Mouse (Mus musculus): Measurements from ENCODE around the gene Ap2a2. TPM values are rescaled to one million over a fixed set of nuclear protein-coding genes. Genes with fewer than 3 reads are reported as not detected.

The Ap2a2 gene
- 91.6 and 92.0 TPM in 2 replicates for polyA plus RNA-seq (2016; fragmentation: Nextera tagmentation; extraction: Ambion mirVana)

DNA sequence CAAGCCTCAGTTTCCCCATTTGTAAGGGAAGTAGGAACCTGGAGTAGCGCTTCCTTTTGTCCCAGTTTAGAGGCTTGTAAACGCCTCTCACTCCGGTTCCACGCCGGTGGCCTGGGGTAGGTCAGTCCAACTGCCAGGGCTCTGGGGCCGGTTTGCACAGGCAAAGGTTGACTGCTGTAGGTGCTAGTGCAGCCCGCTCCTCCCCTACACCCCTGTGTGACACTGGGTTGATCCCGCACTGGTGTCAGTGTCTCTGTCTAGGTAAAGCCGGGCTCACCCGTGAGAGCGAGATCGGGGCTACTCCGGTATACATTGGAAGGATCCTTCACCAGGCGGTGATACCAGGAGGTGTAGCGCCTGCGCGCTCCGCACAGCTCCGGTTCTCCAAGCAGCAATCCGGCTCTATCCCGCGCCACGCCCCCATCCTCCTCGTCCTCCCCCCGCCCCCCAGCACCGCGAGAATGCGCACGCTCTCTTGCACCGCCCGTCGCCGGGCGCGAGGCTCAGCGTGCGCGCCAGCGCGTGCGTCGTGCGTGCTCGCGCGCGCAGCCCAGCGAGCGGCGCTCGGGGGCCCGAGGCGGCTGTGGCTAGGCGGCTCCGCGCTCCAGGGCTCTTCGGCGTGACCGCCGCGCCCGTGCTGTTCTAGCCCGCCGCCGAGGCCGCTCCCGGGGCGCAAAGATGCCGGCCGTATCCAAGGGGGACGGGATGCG, at the start of gene Ap2a2:
Ap2a2 (plus strand) TSS at position 492 of the 710 bp plus-strand sequence.
- H3K4me1 ChIP-seq = peaks cover 91% of the 10 kb centered on the region
- peak; percentile 86 for ATAC-seq

DNA sequence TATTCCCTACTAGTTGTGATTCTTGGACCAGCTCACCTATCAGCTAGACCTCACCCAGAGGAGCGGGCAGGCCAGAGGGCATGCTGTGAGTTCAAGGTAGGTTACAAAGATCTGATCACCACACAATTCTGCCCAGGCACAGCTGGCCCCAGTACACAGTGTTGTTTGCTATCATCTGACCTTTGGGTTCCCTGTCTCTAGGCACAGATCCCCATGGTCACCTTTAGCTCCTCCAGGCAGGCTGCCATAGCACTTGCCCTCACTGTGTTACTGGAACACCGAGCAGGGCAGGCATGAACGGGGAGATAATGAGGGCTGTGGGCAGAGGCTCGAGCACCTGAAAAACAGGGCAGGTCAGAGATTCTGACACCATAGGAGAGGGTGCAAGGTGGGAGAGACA, 44.3 kb upstream of the Ap2a2 start:
- no peak overlapping the region for H3K4me2 ChIP-seq
- no peak overlapping the region for H3K9ac ChIP-seq
- WGBS (ENCODE audit: insufficient replicate concordance) = 66% methylated on average over 4 of the region's 4 CpGs
- no peak overlapping the region for H3K4me3 ChIP-seq
- peaks cover 97% of the 10 kb centered on the region for H3K36me3 ChIP-seq
- H3K9me3 ChIP-seq (replicated peaks) = no peaks in the 10 kb centered on the region
- H3K4me1 ChIP-seq = peaks cover 34% of the 10 kb centered on the region
- H3K27me3 ChIP-seq (replicated peaks) = no peaks in the 10 kb centered on the region
- H3K27ac ChIP-seq = peak overlapping the region; percentile 34; the same call in 1 of the 2 replicates
- peak; percentile 48 for ATAC-seq

More for the DNA sequence above, at the start of gene Ap2a2:
- no peaks in the 10 kb centered on the region for H3K27me3 ChIP-seq (replicated peaks)
- peaks cover 25% of the 10 kb centered on the region for H3K36me3 ChIP-seq
- H3K4me2 ChIP-seq = peak within 1 kb of the TSS; percentile 90
- no peaks in the 10 kb centered on the region for H3K9me3 ChIP-seq (replicated peaks)
- peak within 1 kb of the TSS; percentile 98 for H3K27ac ChIP-seq
- under 1% methylated on average over 72 of the region's 72 CpGs for WGBS (ENCODE audit: insufficient replicate concordance)
- H3K9ac ChIP-seq = peak within 1 kb of the TSS; percentile 99
- H3K4me3 ChIP-seq = peak within 1 kb of the TSS; percentile 99

DNA sequence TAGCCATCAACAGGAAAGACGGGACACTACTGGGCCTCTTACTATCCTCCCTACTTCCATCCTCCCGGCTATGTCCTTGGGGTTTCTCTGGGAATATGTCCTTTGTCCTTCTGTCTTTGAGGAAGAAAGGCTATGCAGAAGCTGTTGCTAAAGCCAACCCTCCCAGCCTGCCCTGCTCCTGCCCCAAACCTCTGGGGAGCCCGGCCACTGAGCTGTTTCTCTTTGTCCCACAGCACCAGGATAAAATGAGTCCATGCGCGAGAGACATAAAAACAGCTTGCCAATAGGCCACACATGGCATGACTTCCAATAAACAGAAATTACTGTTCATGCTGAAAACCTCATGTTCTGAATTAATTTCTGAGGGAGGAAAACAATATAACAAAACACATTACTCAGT, 43.7 kb upstream of the Ap2a2 start:
- Histone ChIP-seq H3K4me2 (no peak overlapping the region; the same call in 1 of the 2 replicates), H3K4me1 (peaks cover 34% of the 10 kb centered on the region), H3K9me3 (replicated peaks) (no peaks in the 10 kb centered on the region), H3K27ac (peak overlapping the region; percentile 42), H3K4me3 (no peak overlapping the region), H3K9ac (peak overlapping the region; percentile 24), H3K27me3 (replicated peaks) (no peaks in the 10 kb centered on the region), H3K36me3 (peaks cover 97% of the 10 kb centered on the region)
- no peak for ATAC-seq
- WGBS (ENCODE audit: insufficient replicate concordance) = 90% methylated on average over 5 of the region's 5 CpGs

DNA sequence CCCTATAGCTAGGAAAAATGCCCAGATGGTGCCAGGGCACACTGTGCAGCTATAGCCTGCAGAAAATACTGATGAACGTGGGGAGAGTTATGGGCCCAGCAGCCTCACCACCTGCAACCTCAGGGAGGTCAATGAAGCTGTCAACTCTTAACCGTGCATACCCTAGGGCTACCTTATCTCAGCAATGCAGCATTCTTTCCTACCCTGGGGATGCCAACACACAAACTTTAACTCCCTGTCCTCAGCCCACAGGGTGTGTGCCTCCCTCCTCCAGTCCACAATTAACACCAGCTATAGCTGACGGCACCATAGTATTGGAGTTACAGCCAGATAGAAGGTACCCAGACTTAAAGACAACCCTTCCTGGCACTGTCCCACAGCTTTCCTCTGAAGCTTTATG, 43.0 kb upstream of the Ap2a2 start:
- peaks cover 96% of the 10 kb centered on the region for H3K36me3 ChIP-seq
- H3K27ac ChIP-seq = peak overlapping the region; percentile 42
- H3K27me3 ChIP-seq (replicated peaks) = no peaks in the 10 kb centered on the region
- peaks cover 34% of the 10 kb centered on the region for H3K4me1 ChIP-seq
- no peaks in the 10 kb centered on the region for H3K9me3 ChIP-seq (replicated peaks)
- WGBS (ENCODE audit: insufficient replicate concordance) = 25% methylated on average over 3 of the region's 3 CpGs
- 0 out of 2 replicates have a peak overlapping the region, but pooled peaks have one; percentile 18 for H3K9ac ChIP-seq
- no peak overlapping the region for H3K4me3 ChIP-seq
- H3K4me2 ChIP-seq = peak overlapping the region; percentile 15
- peak; percentile 86 for ATAC-seq

DNA sequence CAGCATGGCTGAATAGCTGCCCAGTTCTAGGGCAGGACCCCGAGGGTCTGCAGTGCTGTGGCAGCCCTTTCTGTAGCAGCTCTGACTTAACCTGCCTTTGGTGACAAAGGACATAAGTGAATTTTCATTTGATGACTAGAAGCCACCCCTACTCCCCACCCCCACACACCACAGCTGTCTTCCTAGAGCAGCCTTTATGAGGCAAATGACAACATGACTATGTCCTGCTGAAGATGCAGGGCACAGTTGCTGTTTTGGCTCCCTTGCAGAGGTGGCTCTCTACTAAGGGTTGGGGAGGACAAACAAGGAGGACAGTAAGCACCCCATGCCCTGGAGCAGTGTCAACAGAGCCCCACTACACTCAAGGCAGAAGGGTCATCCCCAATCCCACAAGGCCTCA, 42.2 kb upstream of the Ap2a2 start:
- Histone ChIP-seq H3K9ac (no peak overlapping the region), H3K27ac (no peak overlapping the region), H3K36me3 (peaks cover 92% of the 10 kb centered on the region), H3K4me3 (no peak overlapping the region), H3K4me1 (peaks cover 34% of the 10 kb centered on the region), H3K27me3 (replicated peaks) (no peaks in the 10 kb centered on the region), H3K4me2 (no peak overlapping the region), H3K9me3 (replicated peaks) (no peaks in the 10 kb centered on the region)
- WGBS (ENCODE audit: insufficient replicate concordance) = 55% methylated on average over 1 of the region's 1 CpGs
- no peak for ATAC-seq

DNA sequence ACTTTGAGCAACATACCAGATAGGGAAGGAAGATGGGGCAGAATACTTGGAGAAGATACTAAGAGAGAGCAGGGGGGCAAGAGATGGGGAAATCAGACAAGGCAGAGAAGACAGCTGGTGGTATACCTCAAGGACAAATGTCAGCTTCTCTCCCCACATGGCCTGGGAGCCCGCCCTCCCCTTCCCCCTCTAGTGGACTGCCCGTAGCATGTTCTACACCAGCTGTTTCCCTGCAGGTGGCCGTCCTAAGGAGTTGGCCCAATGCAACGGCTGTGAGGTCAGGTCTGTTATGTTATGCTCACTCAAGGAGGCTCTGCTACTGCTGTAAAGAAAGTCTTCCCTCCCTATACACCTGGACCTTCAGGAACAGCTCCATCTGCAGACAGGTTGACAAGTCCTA, 39.0 kb upstream of the Ap2a2 start:
- 56% methylated on average over 4 of the region's 4 CpGs for whole genome bisulfite sequencing (ENCODE audit: insufficient replicate concordance)

DNA sequence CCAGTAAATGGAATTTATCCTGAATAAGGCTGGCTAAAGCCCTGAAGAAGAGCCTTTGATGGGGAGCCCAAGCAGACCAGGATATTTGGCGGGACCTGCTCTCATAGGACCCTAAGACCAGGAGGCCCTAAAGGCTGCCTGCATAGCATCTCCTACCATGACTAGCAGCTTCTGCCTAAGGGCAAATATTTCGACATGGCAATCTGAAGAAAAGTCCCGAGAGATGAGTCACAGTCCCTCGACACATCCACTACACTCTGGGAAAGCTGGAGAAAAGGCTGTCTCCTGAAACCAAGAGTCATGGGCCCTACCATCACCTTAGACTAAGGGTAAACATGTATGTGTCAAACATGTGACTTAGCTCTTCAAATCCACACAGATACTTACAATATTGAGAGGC, 37.7 kb upstream of the Ap2a2 start:
- Histone ChIP-seq H3K9me3 (replicated peaks) (no peaks in the 10 kb centered on the region), H3K27ac (no peak overlapping the region), H3K36me3 (peaks cover 89% of the 10 kb centered on the region), H3K4me3 (no peak overlapping the region), H3K4me2 (no peak overlapping the region), H3K9ac (no peak overlapping the region), H3K4me1 (peaks cover 18% of the 10 kb centered on the region), H3K27me3 (replicated peaks) (no peaks in the 10 kb centered on the region)
- ATAC-seq = no peak
- WGBS (ENCODE audit: insufficient replicate concordance) = 84% methylated on average over 4 of the region's 4 CpGs

More for the DNA sequence above, 39.0 kb upstream of the Ap2a2 start:
- Histone ChIP-seq H3K9me3 (replicated peaks) (no peaks in the 10 kb centered on the region), H3K4me1 (peaks cover 22% of the 10 kb centered on the region), H3K9ac (no peak overlapping the region), H3K36me3 (peaks cover 87% of the 10 kb centered on the region), H3K4me2 (no peak overlapping the region), H3K27me3 (replicated peaks) (no peaks in the 10 kb centered on the region), H3K4me3 (no peak overlapping the region), H3K27ac (no peak overlapping the region)
- no peak for ATAC-seq

- Histone ChIP-seq H3K4me3 (no peak overlapping the region), H3K27me3 (replicated peaks) (no peaks in the 10 kb centered on the region), H3K36me3 (peaks cover 89% of the 10 kb centered on the region), H3K4me1 (peaks cover 11% of the 10 kb centered on the region), H3K4me2 (no peak overlapping the region), H3K9ac (no peak overlapping the region), H3K27ac (no peak overlapping the region), H3K9me3 (replicated peaks) (no peaks in the 10 kb centered on the region)
- peak; percentile 57; the same call in 1 of the 2 replicates for ATAC-seq
- WGBS (ENCODE audit: insufficient replicate concordance) = 63% methylated on average over 6 of the region's 6 CpGs
These were observed 37.0 kb upstream of the Ap2a2 start for GRCm38 (mm10) chr7:141524760-141525579.

- WGBS (ENCODE audit: insufficient replicate concordance) = 84% methylated on average over 4 of the region's 4 CpGs
- peaks cover 9% of the 10 kb centered on the region for H3K4me1 ChIP-seq
- no peak overlapping the region for H3K27ac ChIP-seq
- peaks cover 89% of the 10 kb centered on the region for H3K36me3 ChIP-seq
- H3K4me3 ChIP-seq = no peak overlapping the region
- H3K9ac ChIP-seq = no peak overlapping the region
- H3K27me3 ChIP-seq (replicated peaks) = no peaks in the 10 kb centered on the region
- no peaks in the 10 kb centered on the region for H3K9me3 ChIP-seq (replicated peaks)
- no peak overlapping the region for H3K4me2 ChIP-seq
- peak; percentile 11; the same call in 1 of the 2 replicates for ATAC-seq
These were observed 36.4 kb upstream of the Ap2a2 start for GRCm38 (mm10) chr7:141525580-141525925.

DNA sequence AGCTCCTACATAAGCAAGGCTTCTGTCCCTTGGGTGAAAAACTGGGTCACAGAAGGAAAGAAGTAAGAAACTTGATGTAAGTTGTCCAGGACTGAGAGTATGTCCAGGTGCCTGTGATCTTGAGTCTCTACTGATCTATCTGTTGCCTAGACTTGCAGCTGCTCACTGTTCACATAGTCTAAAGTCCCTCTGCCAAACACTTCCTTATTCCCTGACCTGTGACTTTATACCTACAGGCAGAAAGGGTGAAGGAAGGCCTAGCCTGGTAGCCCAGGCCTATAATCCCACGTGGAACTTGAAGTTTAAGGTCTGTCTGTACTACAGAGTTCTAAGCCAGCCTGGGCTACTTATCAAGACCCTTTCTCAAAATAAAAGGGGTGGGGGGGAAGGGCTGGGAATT, 26.4 kb upstream of the Ap2a2 start:
- Histone ChIP-seq H3K4me3 (no peak overlapping the region), H3K27me3 (replicated peaks) (no peaks in the 10 kb centered on the region), H3K9ac (no peak overlapping the region), H3K9me3 (replicated peaks) (no peaks in the 10 kb centered on the region), H3K4me2 (no peak overlapping the region), H3K36me3 (peaks cover 24% of the 10 kb centered on the region), H3K27ac (no peak overlapping the region), H3K4me1 (peaks cover 32% of the 10 kb centered on the region)
- no peak for ATAC-seq
- WGBS (ENCODE audit: insufficient replicate concordance) = 46% methylated on average over 1 of the region's 1 CpGs

DNA sequence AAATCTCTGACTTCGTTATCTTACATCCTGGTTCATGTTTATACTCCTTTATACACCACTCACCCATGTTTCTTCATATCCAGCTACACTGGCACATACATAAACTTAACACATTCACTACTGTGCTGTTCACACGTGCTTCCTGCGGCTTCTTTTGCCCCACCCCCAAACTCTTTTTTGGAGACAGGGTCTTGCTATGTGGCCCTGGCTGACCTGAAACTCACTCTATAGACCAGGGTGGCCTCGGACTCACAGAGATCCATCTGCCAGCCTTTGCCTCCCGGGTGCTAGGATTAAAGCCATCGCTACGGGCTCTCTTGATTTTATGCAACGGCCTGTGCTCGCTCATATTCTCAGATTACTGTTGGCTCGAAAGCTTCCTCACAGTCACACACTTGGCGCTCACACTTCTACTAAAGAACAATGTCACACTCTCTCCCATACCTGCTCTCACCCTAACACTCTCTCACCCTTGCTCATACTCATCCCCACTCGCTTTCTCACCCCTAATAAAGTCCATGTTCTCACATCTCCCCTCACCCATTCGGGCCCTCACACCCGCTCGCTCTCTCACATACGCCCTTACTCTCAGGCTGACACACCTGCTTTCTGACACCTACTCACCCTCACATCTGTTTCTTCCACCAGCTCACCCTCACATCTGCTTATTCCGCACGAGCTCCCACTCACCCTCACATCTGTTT, 23.0 kb upstream of the Ap2a2 start:
- H3K36me3 ChIP-seq = 0 out of 2 replicates have a peak, but pooled peaks cover 5% of the 10 kb centered on the region
- ATAC-seq = peak; percentile 44

More for the DNA sequence above, 23.0 kb upstream of the Ap2a2 start:
- Histone ChIP-seq H3K27me3 (replicated peaks) (no peaks in the 10 kb centered on the region), H3K9me3 (replicated peaks) (no peaks in the 10 kb centered on the region), H3K27ac (peak overlapping the region; percentile 79), H3K4me3 (peak overlapping the region; percentile 78), H3K9ac (peak overlapping the region; percentile 87), H3K4me2 (peak overlapping the region; percentile 96), H3K4me1 (peaks cover 40% of the 10 kb centered on the region)
- 6% methylated on average over 18 of the region's 18 CpGs for WGBS (ENCODE audit: insufficient replicate concordance)

All from liver, embryonic 12.5 days (tissue).